Mouse (Mus musculus): ENCODE measurements around the gene Nup107. TPM values are rescaled to one million over a fixed set of nuclear protein-coding genes. Genes with fewer than 3 reads are reported as not detected.

Gene Nup107
- polyA plus RNA-seq, 1 experiment from 2014 or later: 35.6 TPM

DNA sequence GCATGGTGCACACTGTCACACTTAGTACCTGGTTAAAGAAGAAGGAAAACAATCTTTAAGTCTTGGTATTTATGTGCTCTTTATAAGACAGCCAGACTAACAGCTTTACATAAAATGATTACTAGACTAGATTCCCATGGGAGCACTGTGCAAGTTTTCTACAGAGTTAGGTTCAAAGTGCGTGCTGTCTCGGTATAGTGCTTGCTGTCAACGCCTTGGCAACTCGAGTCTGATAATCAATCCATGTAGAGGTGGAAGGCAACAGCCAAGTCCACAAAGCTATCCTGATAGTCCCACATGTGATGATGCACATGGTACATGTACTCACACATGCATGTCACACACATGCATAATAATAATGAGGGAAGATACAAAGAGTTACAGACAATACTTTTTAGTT lies 32.1 kb upstream of the Nup107 start:
- H3K27ac ChIP-seq: no peak overlapping the region
- no peak for ATAC-seq (replicated peaks; ENCODE audit: insufficient number of reproducible peaks, insufficient read depth, low FRiP score, low read depth)
- H3K4me1 ChIP-seq (replicated peaks): peaks cover 15% of the 10 kb centered on the region; the same call in 1 of the 2 replicates
- no peak overlapping the region for H3K9ac ChIP-seq
- H3K9me3 ChIP-seq (replicated peaks): no peaks in the 10 kb centered on the region
- H3K36me3 ChIP-seq: peaks cover 34% of the 10 kb centered on the region
- H3K4me2 ChIP-seq: no peak overlapping the region
- WGBS: 43% methylated on average over 4 of the region's 4 CpGs
- no peaks in the 10 kb centered on the region for H3K27me3 ChIP-seq
- H3K4me3 ChIP-seq: no peak overlapping the region

DNA sequence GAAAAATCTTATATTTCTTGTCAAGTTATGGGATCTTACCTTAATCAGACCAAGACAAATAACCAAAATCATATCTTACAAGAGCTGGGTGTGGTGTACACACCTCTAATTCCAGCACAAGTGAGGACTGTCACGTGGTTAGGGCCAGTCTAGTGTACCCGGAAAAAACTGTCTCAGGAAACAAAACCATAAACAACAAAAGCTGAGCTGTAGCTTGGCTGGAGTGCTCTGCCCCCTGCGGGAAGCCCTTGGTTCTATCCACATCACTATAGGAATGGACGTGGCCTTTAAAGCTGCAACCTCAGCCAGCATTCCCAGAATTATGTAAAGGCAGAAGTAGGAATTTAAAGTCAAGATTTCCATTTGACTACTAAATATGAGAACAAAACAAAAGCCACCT lies 31.6 kb upstream of the Nup107 start:
- no peaks in the 10 kb centered on the region for H3K9me3 ChIP-seq (replicated peaks)
- no peak overlapping the region for H3K4me2 ChIP-seq
- no peak overlapping the region for H3K27ac ChIP-seq
- no peak for ATAC-seq (replicated peaks; ENCODE audit: insufficient number of reproducible peaks, insufficient read depth, low FRiP score, low read depth)
- peaks cover 39% of the 10 kb centered on the region for H3K36me3 ChIP-seq
- no peak overlapping the region for H3K9ac ChIP-seq
- H3K27me3 ChIP-seq: no peaks in the 10 kb centered on the region
- peaks cover 12% of the 10 kb centered on the region; the same call in 1 of the 2 replicates for H3K4me1 ChIP-seq (replicated peaks)
- 63% methylated on average over 4 of the region's 4 CpGs for WGBS
- no peak overlapping the region for H3K4me3 ChIP-seq

DNA sequence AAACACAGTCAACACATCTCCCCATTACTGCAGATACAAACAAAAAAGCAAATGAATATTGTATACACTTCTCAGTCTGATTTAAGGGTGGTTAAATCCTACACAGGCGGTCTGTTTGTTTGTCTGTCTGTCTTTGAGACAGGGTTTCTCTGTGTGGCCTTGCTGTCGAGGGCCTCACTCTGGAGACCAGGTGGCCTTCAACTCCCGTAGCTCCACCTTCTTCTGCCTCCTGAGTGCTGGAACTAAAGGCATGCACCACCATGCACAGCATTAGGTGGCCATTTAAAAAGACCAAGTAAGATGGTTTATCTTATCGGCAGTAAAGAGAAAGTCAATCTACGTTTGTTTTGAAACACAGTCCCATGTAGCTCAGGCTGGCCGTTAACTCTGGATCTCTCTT lies 30.8 kb upstream of the Nup107 start:
- Histone ChIP-seq H3K27ac (no peak overlapping the region), H3K4me2 (no peak overlapping the region), H3K4me1 (replicated peaks) (peaks cover 12% of the 10 kb centered on the region; the same call in 1 of the 2 replicates), H3K9ac (no peak overlapping the region), H3K9me3 (replicated peaks) (no peaks in the 10 kb centered on the region), H3K4me3 (no peak overlapping the region), H3K27me3 (no peaks in the 10 kb centered on the region), H3K36me3 (peaks cover 47% of the 10 kb centered on the region)
- ATAC-seq (replicated peaks; ENCODE audit: insufficient number of reproducible peaks, insufficient read depth, low FRiP score, low read depth): no peak
- 79% methylated on average over 6 of the region's 6 CpGs for WGBS

DNA sequence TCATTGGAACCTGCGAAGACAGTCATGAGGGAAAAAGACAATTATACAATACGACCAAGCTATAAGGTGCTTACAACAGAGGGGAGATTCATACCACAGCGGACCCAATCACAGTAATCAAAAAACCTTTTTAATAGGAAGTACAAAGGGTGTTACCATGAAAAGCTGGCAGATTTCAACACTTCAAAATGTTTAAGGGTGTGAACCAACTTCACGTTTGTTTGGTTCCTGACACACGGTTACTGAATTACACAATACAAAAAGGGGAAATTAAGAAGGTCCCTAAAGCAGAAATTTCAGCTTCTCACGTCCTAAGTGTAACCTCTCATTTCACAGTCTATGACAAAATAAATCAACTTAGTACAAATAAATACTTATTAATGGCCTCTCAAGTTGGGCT lies 26.1 kb upstream of the Nup107 start:
- Histone ChIP-seq H3K4me3 (no peak overlapping the region), H3K9me3 (replicated peaks) (no peaks in the 10 kb centered on the region), H3K27ac (no peak overlapping the region), H3K4me2 (no peak overlapping the region), H3K9ac (no peak overlapping the region), H3K36me3 (peaks cover 86% of the 10 kb centered on the region), H3K4me1 (replicated peaks) (no peaks in the 10 kb centered on the region), H3K27me3 (no peaks in the 10 kb centered on the region)
- WGBS: 90% methylated on average over 6 of the region's 6 CpGs
- ATAC-seq (replicated peaks; ENCODE audit: insufficient number of reproducible peaks, insufficient read depth, low FRiP score, low read depth): no peak

DNA sequence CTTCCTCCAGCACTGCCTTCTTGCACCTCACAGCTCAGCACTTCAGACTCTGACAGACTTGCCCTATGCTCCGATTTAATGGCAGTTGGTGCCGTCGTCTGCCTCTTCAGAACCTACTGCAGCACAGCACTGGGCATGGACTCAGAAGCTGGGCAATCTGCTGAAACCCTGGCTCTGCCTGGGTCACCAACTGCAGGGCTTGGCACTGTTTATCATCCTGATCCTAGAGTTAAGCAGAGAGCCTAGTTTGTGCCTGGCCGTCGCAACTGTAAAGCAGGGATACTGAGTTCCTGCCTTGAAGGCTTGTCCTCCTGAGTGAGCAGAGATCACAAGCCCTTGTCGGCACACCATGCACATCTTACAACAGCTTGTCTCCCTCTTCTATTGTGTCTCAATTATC lies 24.2 kb upstream of the Nup107 start:
- H3K27ac ChIP-seq: no peak overlapping the region
- WGBS: 80% methylated on average over 6 of the region's 6 CpGs
- H3K36me3 ChIP-seq: peaks cover 86% of the 10 kb centered on the region
- no peaks in the 10 kb centered on the region for H3K9me3 ChIP-seq (replicated peaks)
- H3K4me3 ChIP-seq: no peak overlapping the region
- no peak overlapping the region for H3K9ac ChIP-seq
- no peaks in the 10 kb centered on the region for H3K4me1 ChIP-seq (replicated peaks)
- no peak overlapping the region for H3K4me2 ChIP-seq
- H3K27me3 ChIP-seq: no peaks in the 10 kb centered on the region
- ATAC-seq (replicated peaks; ENCODE audit: insufficient number of reproducible peaks, insufficient read depth, low FRiP score, low read depth): no peak

DNA sequence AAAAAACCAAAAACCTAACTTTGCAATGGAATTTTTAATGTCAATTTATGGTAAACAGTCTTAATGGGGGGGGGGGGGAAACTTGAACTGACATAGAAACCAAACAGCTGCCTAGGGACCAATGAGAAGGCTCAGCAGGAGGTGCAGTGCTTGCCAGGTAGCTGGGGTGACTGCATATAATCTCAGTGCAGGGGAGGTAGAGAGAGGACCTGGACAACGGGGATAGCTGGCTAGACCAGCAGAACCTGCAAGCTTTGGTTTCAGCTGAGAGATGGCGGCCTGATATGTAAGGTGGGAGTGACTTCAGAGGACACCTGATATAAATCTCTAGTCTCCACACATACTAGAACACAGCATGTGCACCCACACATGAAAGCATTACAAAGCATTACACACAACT lies 20.0 kb upstream of the Nup107 start:
- Histone ChIP-seq H3K27ac (no peak overlapping the region), H3K4me3 (no peak overlapping the region), H3K36me3 (peaks cover 47% of the 10 kb centered on the region), H3K4me2 (no peak overlapping the region), H3K27me3 (no peaks in the 10 kb centered on the region), H3K9ac (no peak overlapping the region), H3K9me3 (replicated peaks) (no peaks in the 10 kb centered on the region), H3K4me1 (replicated peaks) (no peaks in the 10 kb centered on the region)
- 86% methylated on average over 2 of the region's 2 CpGs for WGBS
- no peak for ATAC-seq (replicated peaks; ENCODE audit: insufficient number of reproducible peaks, insufficient read depth, low FRiP score, low read depth)

DNA sequence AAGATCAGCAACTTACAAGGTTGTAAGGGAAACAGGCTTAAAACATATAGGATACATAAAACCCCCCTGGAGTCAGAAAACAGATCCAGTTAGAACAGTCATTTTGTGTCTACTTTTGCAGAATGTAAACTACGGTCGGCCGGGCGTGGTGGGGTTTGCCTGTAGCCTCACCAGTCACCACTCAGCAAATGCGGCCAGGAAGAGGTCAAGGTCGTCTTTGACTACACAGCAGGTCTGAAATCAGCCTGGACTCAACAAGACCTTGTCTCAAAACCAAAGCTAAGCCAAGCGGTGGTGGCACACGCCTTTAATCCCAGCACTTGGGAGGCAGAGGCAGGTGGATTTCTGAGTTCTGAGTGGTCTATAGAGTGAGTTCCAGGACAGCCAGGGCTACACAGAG lies 19.1 kb upstream of the Nup107 start:
- no peaks in the 10 kb centered on the region for H3K9me3 ChIP-seq (replicated peaks)
- H3K27me3 ChIP-seq: no peaks in the 10 kb centered on the region
- no peak for ATAC-seq (replicated peaks; ENCODE audit: insufficient number of reproducible peaks, insufficient read depth, low FRiP score, low read depth)
- H3K27ac ChIP-seq: no peak overlapping the region
- no peak overlapping the region for H3K4me3 ChIP-seq
- 90% methylated on average over 8 of the region's 8 CpGs for WGBS
- H3K4me2 ChIP-seq: no peak overlapping the region
- no peaks in the 10 kb centered on the region for H3K4me1 ChIP-seq (replicated peaks)
- H3K9ac ChIP-seq: no peak overlapping the region
- peaks cover 39% of the 10 kb centered on the region for H3K36me3 ChIP-seq

DNA sequence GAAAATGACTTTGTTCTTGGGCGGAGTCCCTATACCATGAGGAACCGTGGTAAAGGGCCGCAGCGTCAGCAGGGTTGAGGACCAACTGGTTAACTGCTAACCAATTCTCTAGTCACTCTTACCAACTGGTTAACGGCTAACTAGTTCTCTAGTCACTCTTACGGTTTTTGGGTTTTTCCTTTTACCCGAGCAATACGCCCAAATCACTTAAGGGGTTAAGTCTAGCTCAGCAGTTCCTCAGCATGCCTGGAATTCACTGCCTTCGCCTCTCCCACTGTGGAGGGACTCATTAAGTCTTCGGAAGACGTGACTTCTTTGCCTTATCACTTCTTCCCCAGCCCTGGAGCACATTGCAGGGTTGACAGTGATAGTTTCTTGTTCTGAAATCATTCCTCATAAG lies 18.0 kb upstream of the Nup107 start:
- Histone ChIP-seq H3K4me2 (no peak overlapping the region), H3K9ac (no peak overlapping the region), H3K27ac (no peak overlapping the region), H3K4me1 (replicated peaks) (0 out of 2 replicates have a peak, but pooled peaks cover 3% of the 10 kb centered on the region), H3K27me3 (no peaks in the 10 kb centered on the region), H3K9me3 (replicated peaks) (no peaks in the 10 kb centered on the region), H3K4me3 (no peak overlapping the region), H3K36me3 (peaks cover 28% of the 10 kb centered on the region)
- 75% methylated on average over 11 of the region's 11 CpGs for whole genome bisulfite sequencing
- no peak for ATAC-seq (replicated peaks; ENCODE audit: insufficient number of reproducible peaks, insufficient read depth, low FRiP score, low read depth)

DNA sequence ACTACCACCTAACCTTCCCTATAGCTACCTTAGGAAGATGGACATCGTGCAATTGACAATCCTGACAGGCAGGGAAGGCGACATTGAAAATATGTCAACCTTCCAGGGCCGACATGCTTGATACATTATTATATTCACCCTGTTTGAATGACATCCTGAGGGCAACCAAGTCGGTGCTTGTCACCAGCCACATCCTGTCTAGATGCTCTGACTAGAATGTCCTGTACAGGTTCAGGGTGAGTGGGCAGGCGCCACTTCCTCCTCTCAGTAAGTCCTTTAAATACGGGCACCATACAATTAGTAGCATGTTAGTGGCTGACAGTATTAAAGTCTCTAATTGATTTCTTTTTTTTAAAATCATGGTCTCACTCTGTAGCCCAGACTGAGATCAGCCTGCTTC lies 15.6 kb upstream of the Nup107 start:
- Histone ChIP-seq H3K4me2 (no peak overlapping the region), H3K36me3 (peaks cover 10% of the 10 kb centered on the region; the same call in 1 of the 2 replicates), H3K4me3 (no peak overlapping the region), H3K27ac (no peak overlapping the region), H3K4me1 (replicated peaks) (0 out of 2 replicates have a peak, but pooled peaks cover 3% of the 10 kb centered on the region), H3K9me3 (replicated peaks) (no peaks in the 10 kb centered on the region), H3K9ac (no peak overlapping the region), H3K27me3 (no peaks in the 10 kb centered on the region)
- 78% methylated on average over 6 of the region's 6 CpGs for WGBS
- no peak for ATAC-seq (replicated peaks; ENCODE audit: insufficient number of reproducible peaks, insufficient read depth, low FRiP score, low read depth)

DNA sequence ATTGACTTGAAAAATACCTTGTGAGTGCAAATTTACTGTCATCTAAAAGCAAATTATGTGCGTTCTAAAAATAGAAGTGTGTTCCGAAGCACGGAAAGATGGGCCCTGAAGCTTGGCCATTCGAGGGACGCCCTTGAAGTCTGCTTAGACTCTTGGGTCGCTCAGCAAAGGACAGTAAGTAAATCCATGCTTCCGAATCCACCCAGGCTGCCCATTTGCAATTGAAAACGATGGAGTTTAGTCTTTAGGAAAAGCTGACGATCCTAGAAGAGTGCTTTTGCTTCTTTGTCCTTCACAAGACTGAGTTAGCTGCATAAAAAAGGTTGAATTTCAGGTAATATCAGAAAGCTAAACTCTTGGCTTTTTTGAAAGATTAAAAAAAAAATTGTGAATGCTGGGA lies 13.4 kb upstream of the Nup107 start:
- Histone ChIP-seq H3K9ac (no peak overlapping the region), H3K9me3 (replicated peaks) (no peaks in the 10 kb centered on the region), H3K36me3 (no peaks in the 10 kb centered on the region), H3K4me3 (no peak overlapping the region), H3K4me1 (replicated peaks) (0 out of 2 replicates have a peak, but pooled peaks cover 3% of the 10 kb centered on the region), H3K27ac (no peak overlapping the region), H3K4me2 (no peak overlapping the region), H3K27me3 (no peaks in the 10 kb centered on the region)
- ATAC-seq (replicated peaks; ENCODE audit: insufficient number of reproducible peaks, insufficient read depth, low FRiP score, low read depth): no peak
- WGBS: 44% methylated on average over 9 of the region's 9 CpGs

DNA sequence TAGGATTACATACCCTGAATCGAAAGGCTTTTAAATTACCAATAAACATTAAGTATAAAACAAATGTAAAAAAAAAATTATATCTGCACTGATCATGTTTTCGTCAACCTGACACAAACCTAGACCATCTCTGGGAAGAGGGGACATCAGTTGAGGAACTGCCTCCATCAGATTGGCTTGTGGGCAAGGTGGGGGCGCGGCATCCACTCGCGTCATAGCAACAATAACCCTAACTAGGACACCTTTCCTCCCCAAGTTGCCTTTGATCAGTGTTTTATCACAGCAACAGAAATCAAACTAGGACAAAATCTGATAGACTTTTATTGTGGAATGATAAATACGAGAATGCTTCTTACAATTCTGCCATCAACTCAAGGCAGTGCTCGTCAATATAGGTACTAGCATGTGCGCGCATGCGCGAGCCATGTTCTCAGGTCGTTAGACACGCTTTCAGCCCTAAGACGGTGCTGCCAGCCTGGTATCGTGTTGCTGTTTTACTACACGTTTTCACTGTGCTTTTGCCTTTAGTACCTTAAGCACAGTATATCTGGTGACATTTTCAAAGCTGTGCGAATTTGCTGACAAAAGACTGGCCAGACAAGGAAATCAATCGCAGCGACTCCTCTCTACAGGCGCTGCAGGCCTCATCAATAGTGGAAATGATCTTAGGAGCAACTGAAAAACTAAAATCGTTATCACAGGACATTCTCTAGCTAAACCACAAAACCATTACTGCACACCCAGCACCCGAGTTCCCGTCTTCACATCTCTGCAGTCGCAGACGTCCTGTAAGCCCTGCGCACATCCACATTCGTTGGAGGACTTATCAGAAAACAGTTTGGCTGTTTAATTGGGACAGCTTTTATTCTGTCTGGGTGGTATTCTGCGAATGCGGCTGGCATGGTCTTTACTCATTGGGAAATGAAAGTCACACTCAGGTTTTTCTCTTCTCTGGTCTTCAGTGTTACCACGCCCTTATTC lies 11.7 kb upstream of the Nup107 start:
- H3K27ac ChIP-seq: no peak overlapping the region
- WGBS: 81% methylated on average over 31 of the region's 31 CpGs
- H3K27me3 ChIP-seq: no peaks in the 10 kb centered on the region
- H3K9ac ChIP-seq: no peak overlapping the region
- H3K4me2 ChIP-seq: no peak overlapping the region
- 0 out of 2 replicates have a peak, but pooled peaks cover 3% of the 10 kb centered on the region for H3K4me1 ChIP-seq (replicated peaks)
- ATAC-seq (replicated peaks; ENCODE audit: insufficient number of reproducible peaks, insufficient read depth, low FRiP score, low read depth): no peak
- H3K36me3 ChIP-seq: no peaks in the 10 kb centered on the region
- no peak overlapping the region for H3K4me3 ChIP-seq
- no peaks in the 10 kb centered on the region for H3K9me3 ChIP-seq (replicated peaks)

DNA sequence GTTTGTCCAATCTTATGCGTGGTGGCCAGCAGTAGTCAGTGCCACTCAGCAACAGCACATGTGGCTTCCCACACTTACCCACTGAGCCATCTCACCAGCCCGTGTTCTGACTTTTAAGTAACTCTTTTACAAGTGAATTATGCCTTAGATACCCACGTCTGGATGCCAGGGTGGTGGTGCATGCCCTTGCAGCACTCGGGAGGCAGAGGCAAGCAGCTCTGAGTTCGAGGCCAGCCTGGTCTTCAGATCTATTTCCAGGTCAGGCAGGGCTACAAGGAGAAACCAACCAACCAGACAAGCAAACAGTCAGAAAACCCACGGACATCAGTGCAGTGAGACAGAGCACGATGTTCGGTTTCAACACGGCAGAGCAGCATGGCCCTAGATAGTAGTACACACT lies 9.4 kb upstream of the Nup107 start:
- no peak overlapping the region for H3K9ac ChIP-seq
- H3K4me3 ChIP-seq: no peak overlapping the region
- WGBS: 89% methylated on average over 9 of the region's 9 CpGs
- no peak overlapping the region for H3K4me2 ChIP-seq
- no peaks in the 10 kb centered on the region for H3K9me3 ChIP-seq (replicated peaks)
- H3K27me3 ChIP-seq: no peaks in the 10 kb centered on the region
- ATAC-seq (replicated peaks; ENCODE audit: insufficient number of reproducible peaks, insufficient read depth, low FRiP score, low read depth): no peak
- H3K4me1 ChIP-seq (replicated peaks): 0 out of 2 replicates have a peak, but pooled peaks cover 3% of the 10 kb centered on the region
- no peaks in the 10 kb centered on the region for H3K36me3 ChIP-seq
- no peak overlapping the region for H3K27ac ChIP-seq

Data from heart, embryonic 15.5 days (tissue).